Mouse (Mus musculus): Measurements from ENCODE around the gene Spx. TPM values are rescaled to one million over a fixed set of nuclear protein-coding genes. Genes with fewer than 3 reads are reported as not detected.

Gene Spx
- polyA plus RNA-seq (2016; fragmentation: Nextera tagmentation; extraction: Ambion mirVana) = 0.08 and 0.11 TPM in 2 replicates

DNA sequence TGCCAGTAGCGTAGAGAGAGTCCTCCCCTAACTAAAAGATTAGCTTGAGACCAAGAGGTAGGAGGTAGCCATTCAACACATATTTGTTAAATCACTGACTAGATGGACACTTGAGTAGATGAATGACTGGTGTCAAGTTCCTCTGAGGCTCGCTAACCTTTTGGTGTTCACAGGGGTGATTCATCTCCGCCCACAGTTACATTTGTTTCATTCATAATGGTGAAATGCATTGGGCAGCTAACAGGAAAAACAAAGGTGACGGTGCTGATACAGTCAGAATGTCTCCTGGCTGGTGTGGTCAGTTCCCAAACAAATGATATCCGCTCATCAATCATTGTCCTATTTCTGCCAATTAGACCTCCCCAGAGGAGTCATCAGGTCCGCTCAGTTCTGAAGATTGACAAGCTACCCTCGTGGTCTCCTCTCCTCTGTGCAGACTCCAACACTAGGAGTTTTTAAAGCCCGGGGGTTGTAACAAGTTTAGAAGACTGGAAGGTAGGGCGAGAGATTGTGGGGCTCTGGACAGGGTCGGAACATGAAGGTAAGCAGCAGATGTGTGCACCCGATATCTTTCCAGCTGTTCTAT, at the start of gene Spx:
Gene Spx, plus strand, starts transcription at position 536 of the 586 bp plus-strand sequence.
- Histone ChIP-seq H3K4me3 (no peak within 1 kb of the TSS), H3K9me3 (replicated peaks) (no peaks in the 10 kb centered on the region), H3K27ac (no peak within 1 kb of the TSS), H3K4me2 (peak within 1 kb of the TSS; percentile 44), H3K36me3 (no peaks in the 10 kb centered on the region), H3K9ac (no peak within 1 kb of the TSS), H3K4me1 (no peaks in the 10 kb centered on the region), H3K27me3 (replicated peaks) (peaks cover 43% of the 10 kb centered on the region)
- WGBS (ENCODE audit: insufficient replicate concordance) = 66% methylated on average over 11 of the region's 11 CpGs
- ATAC-seq = no peak

DNA sequence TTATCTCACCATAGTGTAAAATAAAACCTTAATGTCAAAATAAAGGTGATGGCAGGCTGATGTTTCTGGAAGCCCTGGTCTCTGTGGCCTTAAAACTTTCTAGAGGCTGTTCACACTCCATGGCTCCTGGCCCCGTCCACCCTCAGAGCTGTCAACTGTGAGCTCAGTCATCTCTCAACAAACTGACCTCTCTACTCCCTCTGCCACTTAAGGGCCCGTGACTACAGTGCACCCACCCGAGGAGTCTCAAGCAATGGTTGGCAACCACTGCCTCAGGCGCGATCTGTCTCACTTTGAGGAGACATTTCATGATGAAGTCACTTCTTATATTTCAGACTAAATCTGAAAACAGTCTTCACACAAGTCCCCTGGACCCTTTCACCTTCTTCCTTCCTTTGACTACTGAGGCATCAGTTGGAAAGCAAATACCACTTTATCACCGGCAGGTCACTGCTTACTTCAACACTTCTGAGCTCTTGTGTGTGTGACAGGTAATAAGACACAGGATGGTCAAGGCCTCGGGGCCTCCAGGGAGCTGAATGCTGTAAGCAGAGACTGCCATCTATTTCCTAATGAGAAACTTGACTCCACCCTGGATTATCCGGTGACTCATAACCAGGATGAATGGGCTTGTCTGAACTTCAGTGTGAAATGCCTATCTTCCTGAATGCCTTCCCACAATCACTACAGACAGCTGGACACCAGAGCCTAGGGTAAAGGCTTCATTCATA, 47.3 kb upstream of the Spx start:
- ATAC-seq = no peak
- Histone ChIP-seq H3K4me2 (no peak overlapping the region), H3K27ac (no peak overlapping the region), H3K9ac (no peak overlapping the region), H3K9me3 (replicated peaks) (no peaks in the 10 kb centered on the region), H3K4me3 (no peak overlapping the region), H3K4me1 (no peaks in the 10 kb centered on the region), H3K36me3 (peaks cover 91% of the 10 kb centered on the region), H3K27me3 (replicated peaks) (no peaks in the 10 kb centered on the region)
- WGBS (ENCODE audit: insufficient replicate concordance) = 78% methylated on average over 8 of the region's 8 CpGs

DNA sequence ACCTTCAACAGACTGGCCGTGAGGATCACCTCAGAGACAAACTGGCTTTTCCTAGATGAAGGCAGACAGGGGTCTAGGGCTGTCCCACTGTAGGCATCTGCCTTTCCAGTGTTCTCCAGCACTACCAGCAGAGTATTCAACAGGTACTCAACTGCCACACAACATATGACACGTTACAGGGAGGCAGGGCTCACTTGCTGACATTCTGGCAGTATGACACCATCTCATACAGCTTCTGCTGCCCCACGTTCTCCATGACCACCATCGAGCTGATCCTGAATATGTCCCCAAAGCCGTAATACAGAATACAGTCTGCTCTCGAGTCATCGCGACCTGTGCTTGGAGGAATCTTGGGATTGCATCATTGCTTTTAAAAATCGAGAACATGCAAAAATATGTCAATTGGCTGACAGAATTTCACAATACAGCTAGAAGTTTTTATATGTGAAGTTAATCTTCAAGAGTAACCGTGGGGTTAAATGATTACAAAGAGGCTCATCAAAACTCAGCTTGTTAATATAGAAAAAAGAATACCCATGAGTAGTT, 46.7 kb upstream of the Spx start:
- Histone ChIP-seq H3K36me3 (peaks cover 90% of the 10 kb centered on the region), H3K27ac (no peak overlapping the region)
- 79% methylated on average over 10 of the region's 10 CpGs for WGBS (ENCODE audit: insufficient replicate concordance)

DNA sequence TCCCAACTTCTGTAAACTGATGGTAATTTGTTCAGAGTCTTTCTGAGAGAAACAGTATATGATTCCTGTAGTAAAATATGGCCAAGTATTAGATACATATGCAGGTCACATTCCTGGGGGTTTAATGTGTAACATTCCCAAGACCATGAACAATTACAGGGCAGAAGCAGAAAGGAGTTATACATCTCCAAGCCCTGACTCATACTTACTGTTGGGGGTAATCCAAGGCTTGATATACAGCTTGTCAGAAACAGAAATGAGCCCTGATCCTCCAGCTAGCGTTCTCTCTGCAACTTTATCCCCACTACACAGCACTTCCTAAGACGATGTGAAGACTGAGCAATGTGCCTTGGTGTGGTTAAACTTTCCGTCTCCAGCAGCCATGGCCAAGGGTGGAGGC, 45.7 kb upstream of the Spx start:
- no peak for ATAC-seq
- no peak overlapping the region for H3K27ac ChIP-seq
- H3K27me3 ChIP-seq (replicated peaks) = no peaks in the 10 kb centered on the region
- H3K4me1 ChIP-seq = no peaks in the 10 kb centered on the region
- peaks cover 91% of the 10 kb centered on the region for H3K36me3 ChIP-seq
- no peak overlapping the region for H3K9ac ChIP-seq
- 84% methylated on average over 3 of the region's 3 CpGs for WGBS (ENCODE audit: insufficient replicate concordance)
- H3K4me3 ChIP-seq = no peak overlapping the region
- no peak overlapping the region for H3K4me2 ChIP-seq
- H3K9me3 ChIP-seq (replicated peaks) = no peaks in the 10 kb centered on the region

More for the DNA sequence above, 46.7 kb upstream of the Spx start:
- H3K4me2 ChIP-seq = no peak overlapping the region
- no peaks in the 10 kb centered on the region for H3K9me3 ChIP-seq (replicated peaks)
- no peak overlapping the region for H3K4me3 ChIP-seq
- H3K4me1 ChIP-seq = no peaks in the 10 kb centered on the region
- ATAC-seq = no peak
- H3K9ac ChIP-seq = no peak overlapping the region
- no peaks in the 10 kb centered on the region for H3K27me3 ChIP-seq (replicated peaks)

DNA sequence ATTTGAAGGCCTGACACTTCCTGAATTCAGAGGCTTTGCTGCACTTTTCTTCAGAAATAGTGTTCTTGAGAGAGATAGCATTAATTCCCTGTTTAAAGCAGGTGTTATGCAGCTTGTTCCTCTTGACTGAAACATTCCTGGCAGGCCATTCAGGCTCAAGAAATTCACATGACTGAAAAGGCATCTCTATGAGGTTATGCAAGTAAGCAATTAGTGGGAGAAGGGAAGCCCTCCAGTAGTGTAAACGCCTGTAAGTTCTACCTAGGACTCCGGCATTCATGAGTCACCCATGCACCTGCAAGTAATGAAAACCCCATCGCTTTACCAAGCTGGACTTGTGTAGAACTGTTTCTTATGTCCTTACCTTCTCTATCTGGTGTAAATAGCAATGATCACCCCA, 43.7 kb upstream of the Spx start:
- no peak overlapping the region for H3K4me3 ChIP-seq
- H3K36me3 ChIP-seq = peaks cover 92% of the 10 kb centered on the region
- no peaks in the 10 kb centered on the region for H3K9me3 ChIP-seq (replicated peaks)
- H3K4me2 ChIP-seq = no peak overlapping the region
- 80% methylated on average over 3 of the region's 3 CpGs for WGBS (ENCODE audit: insufficient replicate concordance)
- H3K9ac ChIP-seq = no peak overlapping the region
- ATAC-seq = no peak
- no peak overlapping the region for H3K27ac ChIP-seq
- no peaks in the 10 kb centered on the region for H3K27me3 ChIP-seq (replicated peaks)
- H3K4me1 ChIP-seq = no peaks in the 10 kb centered on the region

DNA sequence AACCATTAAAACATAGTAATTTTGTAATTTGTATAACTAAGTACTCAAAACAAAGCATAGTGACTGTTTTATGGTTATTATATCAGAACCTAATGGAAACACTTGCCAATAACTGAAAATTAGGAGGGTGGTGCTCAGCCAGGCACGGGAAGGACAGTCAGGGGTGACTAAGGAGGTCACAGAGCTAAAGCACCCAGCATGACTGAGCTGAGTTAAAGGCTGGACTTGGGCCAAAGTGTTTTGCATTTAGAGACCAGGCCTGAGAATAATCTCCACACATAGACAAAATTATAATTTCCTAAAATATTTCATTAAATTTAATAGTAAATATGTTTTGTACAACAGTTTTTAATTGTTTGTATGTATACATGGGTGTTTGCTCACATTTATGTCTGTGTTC, 36.2 kb upstream of the Spx start:
- no peak overlapping the region for H3K4me3 ChIP-seq

DNA sequence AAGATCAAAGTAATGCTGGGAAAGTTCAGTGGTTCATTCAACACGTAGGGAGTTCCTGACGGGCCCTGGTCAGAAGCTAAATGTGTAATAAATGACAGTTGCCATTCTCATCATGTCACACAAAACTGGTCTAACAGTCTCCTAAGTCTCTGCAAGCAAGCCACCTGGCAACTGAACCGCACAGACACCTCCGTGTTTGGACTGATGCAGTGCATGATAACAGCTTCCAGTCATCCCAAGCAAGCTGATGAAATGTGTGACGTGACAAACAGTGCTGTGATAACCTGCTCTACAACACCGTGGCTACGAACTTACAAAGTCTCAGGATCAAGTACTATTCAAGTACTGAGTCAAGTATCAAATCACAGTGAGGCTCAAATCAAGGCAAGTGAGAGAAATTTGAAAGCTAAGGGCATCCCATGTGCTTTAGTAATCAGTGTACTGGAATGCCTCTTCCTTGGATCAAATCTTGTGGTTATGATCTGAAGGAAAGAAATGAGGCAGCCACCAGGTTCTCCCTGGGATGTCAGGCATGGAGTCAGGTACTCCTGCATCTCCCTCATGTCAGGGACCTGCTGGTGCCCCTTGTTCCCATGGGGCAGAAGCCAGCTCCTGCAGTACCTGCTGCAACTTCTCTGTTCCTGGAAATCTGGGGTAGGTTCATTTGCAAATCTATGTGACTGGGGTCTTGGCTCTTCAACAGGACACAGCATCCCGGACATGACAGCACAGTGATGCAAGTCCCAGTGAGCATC, 34.5 kb upstream of the Spx start:
- H3K9me3 ChIP-seq (replicated peaks) = no peaks in the 10 kb centered on the region
- no peak overlapping the region for H3K4me3 ChIP-seq
- H3K9ac ChIP-seq = no peak overlapping the region
- 79% methylated on average over 8 of the region's 8 CpGs for WGBS (ENCODE audit: insufficient replicate concordance)
- no peak overlapping the region for H3K27ac ChIP-seq
- no peak for ATAC-seq
- no peaks in the 10 kb centered on the region for H3K4me1 ChIP-seq
- H3K27me3 ChIP-seq (replicated peaks) = no peaks in the 10 kb centered on the region
- H3K4me2 ChIP-seq = no peak overlapping the region
- peaks cover 61% of the 10 kb centered on the region for H3K36me3 ChIP-seq

More for the DNA sequence above, 36.2 kb upstream of the Spx start:
- H3K9ac ChIP-seq = no peak overlapping the region
- H3K27me3 ChIP-seq (replicated peaks) = no peaks in the 10 kb centered on the region
- H3K4me2 ChIP-seq = no peak overlapping the region
- H3K4me1 ChIP-seq = no peaks in the 10 kb centered on the region
- 74% methylated on average over 1 of the region's 1 CpGs for WGBS (ENCODE audit: insufficient replicate concordance)
- peaks cover 73% of the 10 kb centered on the region for H3K36me3 ChIP-seq
- H3K27ac ChIP-seq = no peak overlapping the region
- no peaks in the 10 kb centered on the region for H3K9me3 ChIP-seq (replicated peaks)
- no peak for ATAC-seq

DNA sequence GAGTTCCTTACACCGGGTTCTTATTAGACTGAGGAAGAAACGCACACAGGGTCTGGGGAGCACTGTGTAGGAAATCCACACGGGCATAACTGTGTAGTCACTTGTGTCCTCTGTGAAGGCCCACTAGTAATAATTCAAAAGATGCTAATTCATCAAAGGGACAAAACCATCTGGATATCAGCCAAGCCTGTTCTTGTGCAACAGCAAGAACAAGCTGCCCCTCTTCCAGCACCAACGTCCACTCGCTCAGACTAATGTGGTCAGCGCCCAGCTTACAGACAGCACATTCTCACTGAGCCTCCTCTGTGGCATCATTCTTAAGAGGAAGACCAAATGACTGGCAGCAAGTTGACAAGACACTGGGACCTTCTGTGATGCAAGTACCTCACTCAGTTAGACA, 33.3 kb upstream of the Spx start:
- ATAC-seq = no peak
- no peaks in the 10 kb centered on the region for H3K9me3 ChIP-seq (replicated peaks)
- H3K36me3 ChIP-seq = peaks cover 56% of the 10 kb centered on the region
- H3K27ac ChIP-seq = no peak overlapping the region
- H3K4me3 ChIP-seq = no peak overlapping the region
- no peaks in the 10 kb centered on the region for H3K27me3 ChIP-seq (replicated peaks)
- no peaks in the 10 kb centered on the region; the same call in 1 of the 2 replicates for H3K4me1 ChIP-seq
- no peak overlapping the region for H3K9ac ChIP-seq
- WGBS (ENCODE audit: insufficient replicate concordance) = 92% methylated on average over 6 of the region's 6 CpGs
- H3K4me2 ChIP-seq = no peak overlapping the region

DNA sequence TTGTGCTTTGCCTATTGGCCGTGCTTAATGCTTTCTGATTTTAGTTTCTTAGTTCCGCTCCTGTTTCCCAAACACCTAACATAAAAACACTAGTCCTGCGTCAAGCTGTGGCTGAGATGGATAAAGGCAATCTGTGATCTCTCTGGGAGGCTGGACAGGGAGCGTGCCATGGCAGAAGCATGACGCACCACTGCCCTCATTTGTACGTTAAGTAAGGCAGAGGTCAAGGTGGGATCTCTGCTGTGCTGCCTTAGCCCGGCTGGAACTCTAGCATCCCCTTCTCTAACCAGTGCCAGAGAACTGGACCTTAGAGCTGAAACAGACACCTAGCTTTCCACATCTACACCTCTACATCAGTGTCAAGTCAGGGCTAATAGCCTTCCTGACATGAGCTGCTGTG, 31.6 kb upstream of the Spx start:
- H3K4me2 ChIP-seq = no peak overlapping the region
- no peaks in the 10 kb centered on the region for H3K9me3 ChIP-seq (replicated peaks)
- no peak for ATAC-seq
- no peak overlapping the region for H3K4me3 ChIP-seq
- no peaks in the 10 kb centered on the region for H3K27me3 ChIP-seq (replicated peaks)
- peaks cover 12% of the 10 kb centered on the region for H3K4me1 ChIP-seq
- peaks cover 40% of the 10 kb centered on the region for H3K36me3 ChIP-seq
- 87% methylated on average over 7 of the region's 7 CpGs for WGBS (ENCODE audit: insufficient replicate concordance)
- no peak overlapping the region for H3K27ac ChIP-seq
- no peak overlapping the region for H3K9ac ChIP-seq

DNA sequence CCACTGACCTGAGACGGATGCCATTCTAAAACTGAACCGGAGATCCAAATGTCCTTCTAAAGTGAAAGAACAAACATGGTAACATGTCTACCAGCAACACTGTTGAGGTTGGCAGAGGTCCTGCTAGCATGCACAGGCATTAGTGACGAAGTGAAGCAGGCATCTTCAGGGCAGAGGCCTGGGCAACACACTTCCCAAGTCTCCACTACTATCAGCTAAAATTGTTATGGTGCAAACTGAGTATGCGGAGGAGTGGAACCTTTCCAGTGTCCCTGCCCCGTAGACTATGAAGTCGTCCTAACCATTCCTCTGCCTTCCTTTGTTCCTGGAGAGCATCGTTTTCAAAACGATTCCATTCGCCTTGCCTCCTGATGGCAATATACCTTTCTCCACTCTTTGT, 28.7 kb upstream of the Spx start:
- Histone ChIP-seq H3K27ac (no peak overlapping the region), H3K4me3 (no peak overlapping the region), H3K36me3 (peaks cover 25% of the 10 kb centered on the region), H3K9ac (no peak overlapping the region), H3K4me2 (no peak overlapping the region), H3K4me1 (peaks cover 29% of the 10 kb centered on the region), H3K9me3 (replicated peaks) (no peaks in the 10 kb centered on the region), H3K27me3 (replicated peaks) (no peaks in the 10 kb centered on the region)
- WGBS (ENCODE audit: insufficient replicate concordance) = 86% methylated on average over 9 of the region's 9 CpGs
- no peak for ATAC-seq

DNA sequence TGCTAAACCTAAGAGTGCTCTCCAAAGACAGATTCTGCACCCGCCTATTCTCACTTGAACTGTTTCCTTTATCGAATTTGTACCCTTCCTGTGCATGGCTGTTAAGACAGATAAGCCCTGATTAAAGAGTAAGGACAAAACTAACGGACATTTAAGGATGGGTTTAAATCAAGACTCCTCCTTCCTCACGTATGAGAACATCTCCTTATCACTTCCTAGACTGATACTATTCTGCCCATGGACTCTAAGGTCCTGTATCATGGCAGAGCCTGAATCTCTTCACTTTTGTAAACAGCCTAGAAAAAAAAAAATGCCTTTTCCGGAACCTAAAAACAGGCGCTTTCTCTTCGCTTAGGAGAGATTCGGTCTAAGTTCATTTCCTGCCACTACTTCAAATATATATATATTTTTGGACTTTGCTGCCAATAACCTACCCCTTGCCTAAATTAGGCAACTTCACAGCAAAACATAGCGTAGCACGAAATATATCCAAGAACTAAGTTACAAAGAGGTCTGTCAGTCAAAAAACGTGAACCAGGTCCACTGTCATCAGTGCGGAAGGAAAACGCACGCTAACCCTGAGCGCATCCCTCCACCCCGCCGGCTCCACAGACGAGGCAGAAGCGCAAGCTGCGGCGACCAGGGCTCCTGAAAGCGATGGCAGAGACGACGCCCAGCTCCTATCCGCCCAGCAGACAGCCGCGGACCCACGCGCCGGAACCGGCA, 26.8 kb upstream of the Spx start:
- Histone ChIP-seq H3K27ac (peak overlapping the region; percentile 82), H3K4me3 (peak overlapping the region; percentile 95), H3K9me3 (replicated peaks) (no peaks in the 10 kb centered on the region), H3K9ac (peak overlapping the region; percentile 73), H3K36me3 (peaks cover 21% of the 10 kb centered on the region; the same call in 1 of the 2 replicates), H3K4me1 (peaks cover 32% of the 10 kb centered on the region), H3K27me3 (replicated peaks) (no peaks in the 10 kb centered on the region), H3K4me2 (peak overlapping the region; percentile 87)
- WGBS (ENCODE audit: insufficient replicate concordance) = 1% methylated on average over 31 of the region's 31 CpGs
- ATAC-seq = peak; percentile 72

All from liver, embryonic 12.5 days (tissue).